In genomic region chr13:111904616-111905212, GRCm38 (mm10) we compare ENCODE assay signal across 8 mouse cellular contexts.
DNase-seq lines count a peak whose midpoint lies in the region; ATAC-seq lines count a peak whose summit lies in the region.

No protein-coding gene starts in this region.

- peak overlapping the region; percentile 78 for H3K27ac ChIP-seq in kidney, embryonic 16.5 days (ENCODE audit: low read length)
- peak overlapping the region; percentile 77 for H3K27ac ChIP-seq in midbrain, embryonic 10.5 days (replicated peaks)

- WGBS in kidney, embryonic 16.5 days = 37% methylated on average over 15 of the region's 17 CpGs
- 24% methylated on average over 16 of the region's 17 CpGs for WGBS in midbrain, embryonic 10.5 days

- H3K9me3 ChIP-seq in kidney, embryonic 16.5 days (ENCODE audit: low read length) = no peaks in the 10 kb centered on the region
- no peaks in the 10 kb centered on the region for H3K9me3 ChIP-seq in midbrain, embryonic 10.5 days (replicated peaks)

- no peaks in the 10 kb centered on the region for H3K27me3 ChIP-seq in kidney, embryonic 16.5 days (ENCODE audit: insufficient read depth, low read length)
- H3K27me3 ChIP-seq in midbrain, embryonic 10.5 days (ENCODE audit: low read depth, poor library complexity, severe bottlenecking) = no peaks in the 10 kb centered on the region

- no peaks in the 10 kb centered on the region for H3K36me3 ChIP-seq in kidney, embryonic 16.5 days (ENCODE audit: insufficient read depth, low read length)
- no peaks in the 10 kb centered on the region for H3K36me3 ChIP-seq in midbrain, embryonic 10.5 days

- H3K4me2 ChIP-seq in kidney, embryonic 16.5 days (replicated peaks; ENCODE audit: low read depth, low read length) = 0 out of 2 replicates have a peak overlapping the region, but pooled peaks have one; percentile 15

- peaks cover 20% of the 10 kb centered on the region for H3K4me1 ChIP-seq in kidney, embryonic 16.5 days (ENCODE audit: insufficient read depth, low read length)
- peaks cover 19% of the 10 kb centered on the region for H3K4me1 ChIP-seq in midbrain, embryonic 10.5 days

- H3K4me3 ChIP-seq in kidney, embryonic 16.5 days (ENCODE audit: low read length) = no peak overlapping the region
- H3K4me3 ChIP-seq in midbrain, embryonic 10.5 days = peak overlapping the region; percentile 34

- DNase-seq in kidney, adult 9 months = no peak
- peak; percentile 72 for DNase-seq in cerebellum, adult 9-11 months
- peak; percentile 65 to 72 for DNase-seq in frontal cortex, postnatal 25 days (ENCODE audit: low spot score in 2 of 2)
- DNase-seq in layer of hippocampus, postnatal 25 days (ENCODE audit: extremely low spot score in 1 of 2, low spot score in 1 of 2) = peak; percentile 75
- DNase-seq in midbrain, embryonic 10.5 days (ENCODE audit: low spot score) = no peak
- no peak for DNase-seq in testis, postnatal 14 days (ENCODE audit: low spot score)

- ATAC-seq in kidney, embryonic 16.5 days (ENCODE audit: low FRiP score, low TSS enrichment) = peak; percentile 44; the same call in 1 of the 2 replicates
- ATAC-seq in inflammation-experienced regulatory T-cells, adult 6 months = no peak

- H3K9ac ChIP-seq in kidney, embryonic 16.5 days (replicated peaks; ENCODE audit: low read length) = peak overlapping the region; percentile 53

Comparison
In these comparisons a context has a peak if more than half of its experiments do, and no peak if none do; other contexts are left out.
1. DNase-seq: peak in cerebellum, adult 9-11 months (single experiment), frontal cortex, postnatal 25 days (2 of 2) and layer of hippocampus, postnatal 25 days (2 of 2); none in kidney, adult 9 months (single experiment), midbrain, embryonic 10.5 days (single experiment) and testis, postnatal 14 days (single experiment).